Mouse (Mus musculus): ENCODE results near the gene Prkag2.

DNA sequence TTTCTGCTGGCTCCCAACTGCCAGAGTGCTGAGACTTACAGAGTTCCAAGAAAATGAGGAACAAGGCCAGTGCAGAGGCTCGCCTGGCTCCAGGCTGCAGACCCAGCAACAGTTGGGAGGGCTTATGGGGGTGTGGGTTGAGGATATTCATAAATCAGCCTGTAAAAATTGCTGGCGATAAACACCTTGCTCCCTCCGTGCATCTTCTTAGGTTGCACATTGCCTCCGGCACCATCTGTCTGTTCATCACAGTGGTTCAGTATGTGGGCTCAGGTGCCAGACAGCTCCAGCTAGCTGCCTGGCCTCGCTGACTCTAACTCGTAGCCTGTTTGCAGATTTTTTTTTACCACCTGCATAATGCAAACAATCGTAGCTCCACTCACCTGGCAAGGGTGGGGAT lies 13.4 kb downstream of the Prkag2 start:
- no peak for TF ChIP-seq CTCF (IDR thresholded peaks at IDR 0.05; ENCODE audit: insufficient read depth, low read length)
- TF ChIP-seq POLR2A (IDR thresholded peaks at IDR 0.05; ENCODE audit: borderline replicate concordance, extremely low read depth, low read depth, low read length): no peak
